Mouse (Mus musculus) T-helper 2 cell (primary cell): ENCODE data around the gene Lrp10.

Experiments
- in situ Hi-C: fragments of 300-600 bp; cut with MboI, MseI; formaldehyde crosslinking; loops from one replicate; pipeline ENCODE4 v1.15.1; 2025; ENCODE audit warnings: high pct_unique_total_duplicates

The Lrp10 gene

DNA sequence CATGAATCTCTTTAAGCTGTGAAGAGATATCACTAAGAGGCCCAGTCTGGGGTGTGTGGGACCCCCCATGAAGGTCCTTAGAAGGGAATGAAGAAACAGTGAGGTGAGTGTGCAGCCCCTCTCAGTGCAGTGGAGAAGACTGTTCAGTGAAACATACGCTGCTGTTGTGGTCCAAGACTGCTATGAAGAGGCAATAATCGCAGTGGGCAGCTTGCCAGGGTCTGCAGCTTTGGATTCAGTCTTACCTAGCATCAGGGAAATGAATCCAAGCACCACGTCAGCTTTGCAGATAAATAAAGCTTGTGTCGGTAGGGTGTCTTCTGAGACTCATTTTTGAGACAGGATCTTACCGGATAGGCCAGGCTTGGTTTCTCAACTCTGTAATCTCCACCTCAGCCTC is 8.7 kb downstream of the Lrp10 start:
- in situ Hi-C loops = no loop called here

DNA sequence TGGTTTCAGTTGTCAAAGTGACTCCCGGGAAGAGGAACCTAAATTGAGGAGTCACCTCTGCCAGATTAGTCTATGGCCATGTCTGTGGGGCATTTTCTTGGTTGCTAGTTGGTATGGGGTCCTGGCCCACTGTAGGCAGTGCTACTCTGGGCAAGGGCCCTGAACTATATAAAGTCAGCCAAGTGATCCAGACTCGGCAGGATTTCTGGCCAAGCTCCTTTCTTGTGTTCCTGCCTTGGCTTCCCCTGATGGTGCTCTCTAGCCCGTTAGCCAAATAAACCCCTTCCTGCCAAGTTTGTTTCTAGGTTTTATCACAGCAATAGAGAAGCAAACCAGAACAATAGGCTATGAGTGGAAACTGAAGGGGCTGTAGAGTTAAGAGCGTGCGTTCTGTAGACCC is 10.8 kb downstream of the Lrp10 start:
- in situ Hi-C loops = no loop called here

- in situ Hi-C loops = no loop called here
These were observed 12.3 kb downstream of the Lrp10 start, which contains the start of gene Rem2 for GRCm38 (mm10) chr14:54475941-54476844. Gene Rem2, plus strand, starts transcription at chr14:54476100.

GRCm38 (mm10) chr14:54477172-54477909 is 13.4 kb downstream of the Lrp10 start:
- in situ Hi-C loops = no loop called here

GRCm38 (mm10) chr14:54479451-54479920 is 15.5 kb downstream of the Lrp10 start:
- in situ Hi-C loops = no loop called here

DNA sequence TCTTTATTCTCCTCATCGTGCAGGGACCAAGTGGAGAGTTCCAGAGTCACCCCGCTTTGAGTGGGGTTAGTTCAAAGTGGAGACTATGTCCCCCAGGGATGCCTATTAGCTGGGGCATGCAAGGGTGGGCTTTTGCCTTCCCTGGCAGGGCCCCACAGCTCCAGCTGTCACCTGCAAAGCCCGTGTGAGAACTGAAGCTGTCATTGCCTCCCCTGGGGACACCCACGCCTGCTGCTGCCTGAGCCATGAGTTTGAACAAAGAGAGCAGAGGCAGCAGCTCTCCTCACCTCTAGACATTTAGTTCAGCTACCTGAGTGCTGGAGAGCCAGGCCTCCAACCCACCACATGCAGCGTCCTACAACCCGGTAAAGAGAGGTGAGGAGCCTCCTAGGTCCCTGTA is 16.7 kb downstream of the Lrp10 start:
- in situ Hi-C loops = no loop called here

DNA sequence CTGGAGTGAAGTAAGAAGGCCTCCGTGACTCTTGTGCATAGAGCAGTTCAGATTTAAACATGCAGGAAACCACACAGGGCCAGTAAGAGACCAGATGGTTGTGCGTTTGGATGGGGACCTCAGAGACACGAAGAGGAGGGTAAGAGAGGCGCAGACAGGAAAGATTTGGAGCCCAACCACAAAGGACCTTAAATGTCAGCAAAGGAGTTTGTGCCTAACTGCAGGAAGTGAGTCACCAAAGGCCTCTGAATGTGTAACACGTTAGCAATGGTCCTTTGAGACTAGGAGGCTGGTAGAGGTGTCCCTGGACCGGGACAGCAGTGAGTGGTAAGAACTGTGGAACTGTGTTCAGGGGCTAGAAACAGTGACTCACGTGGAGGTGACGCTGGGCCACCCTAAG is 17.5 kb downstream of the Lrp10 start:
- in situ Hi-C loops = no loop called here

DNA sequence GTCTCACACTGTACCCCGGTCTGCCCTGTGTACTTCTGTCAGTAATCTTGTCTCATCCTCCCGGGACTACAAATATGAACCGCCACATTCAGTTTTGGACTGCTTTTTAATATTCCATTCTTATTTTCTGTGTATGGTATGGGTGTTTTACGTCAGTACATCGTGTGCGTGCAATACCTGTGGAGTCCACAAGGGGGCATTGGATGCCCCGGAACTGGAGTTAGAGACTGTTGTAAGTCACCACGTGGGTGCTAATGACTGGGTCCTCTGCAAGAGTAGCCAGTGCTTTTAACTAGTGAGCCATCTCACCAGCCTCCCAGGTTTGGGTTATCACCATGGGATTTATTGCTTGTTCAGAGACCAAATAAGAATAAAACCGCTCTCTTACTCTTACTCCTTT is 18.6 kb downstream of the Lrp10 start:
- in situ Hi-C loops = no loop called here

GRCm38 (mm10) chr14:54485899-54486298 is 22.0 kb downstream of the Lrp10 start:
- in situ Hi-C loops = no loop called here

- in situ Hi-C loops = no loop called here
These were observed 23.8 kb downstream of the Lrp10 start for GRCm38 (mm10) chr14:54487732-54488131.

- in situ Hi-C loops = no loop called here
These were observed 24.4 kb downstream of the Lrp10 start for GRCm38 (mm10) chr14:54488350-54488749.

- in situ Hi-C loops = no loop called here
These were observed 28.6 kb downstream of the Lrp10 start for GRCm38 (mm10) chr14:54492345-54493131.

DNA sequence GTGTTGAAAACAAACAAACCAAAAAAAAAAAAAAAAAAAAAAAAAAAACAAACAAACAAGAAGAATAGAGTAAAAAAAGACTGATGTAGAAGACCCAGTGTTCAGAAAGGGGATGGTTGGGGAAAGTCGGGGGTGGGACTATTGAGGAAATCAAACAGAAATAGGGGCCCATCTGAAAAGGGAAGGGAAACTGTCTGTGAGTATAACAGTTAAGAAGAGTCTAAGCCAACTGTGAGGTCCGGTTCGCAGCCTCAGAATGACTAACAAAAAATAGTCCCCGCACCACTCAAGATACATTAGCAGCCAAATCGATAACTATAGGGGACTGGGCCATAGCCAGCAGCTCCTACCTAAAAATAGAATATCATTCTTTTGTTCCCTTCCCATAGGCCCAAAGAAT is 29.3 kb downstream of the Lrp10 start:
- in situ Hi-C loops = no loop called here

DNA sequence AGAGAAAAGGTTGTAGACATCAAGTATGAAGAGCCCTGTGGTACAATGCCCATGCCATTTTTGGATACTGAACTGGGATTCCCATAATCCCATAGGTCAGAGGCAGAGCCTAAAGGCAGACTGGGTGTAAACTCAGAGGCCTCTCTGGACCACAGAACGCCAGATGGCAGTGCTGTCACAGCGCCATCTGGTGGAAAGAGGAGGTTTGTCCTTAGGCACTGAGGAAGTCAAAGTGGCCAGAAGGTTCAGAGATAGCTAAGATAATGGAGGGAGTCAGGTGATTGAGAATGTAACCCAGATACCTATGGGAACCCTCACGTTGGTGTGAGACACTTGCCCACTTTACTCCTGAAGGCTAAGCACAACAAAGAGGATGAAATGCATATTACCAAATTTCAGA is 30.3 kb downstream of the Lrp10 start:
- in situ Hi-C loops = no loop called here

DNA sequence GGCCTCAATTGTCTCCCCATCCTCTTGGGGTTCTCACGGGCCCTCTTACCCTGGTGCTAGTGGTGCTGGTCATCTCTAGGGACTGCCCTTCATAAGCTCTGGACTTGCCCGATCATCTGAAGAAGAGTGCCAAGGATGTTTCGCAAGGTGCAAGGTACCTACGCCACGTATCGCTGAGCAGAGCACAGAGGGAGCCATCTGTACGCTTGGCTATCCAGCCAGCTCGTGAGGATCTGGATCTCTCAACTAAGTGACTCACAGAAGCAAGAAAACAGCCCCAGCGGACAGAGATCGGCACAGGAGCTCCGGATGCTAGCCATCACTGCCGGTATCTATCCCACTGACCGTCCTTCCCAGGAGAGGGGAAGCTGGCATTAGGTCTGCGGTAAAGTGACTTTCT is 32.8 kb downstream of the Lrp10 start:
- in situ Hi-C loops = no loop called here

- in situ Hi-C loops = no loop called here
These were observed 35.4 kb downstream of the Lrp10 start for GRCm38 (mm10) chr14:54499330-54499729.

GRCm38 (mm10) chr14:54501365-54501764 is 37.4 kb downstream of the Lrp10 start:
- in situ Hi-C loops = no loop called here

- in situ Hi-C loops = no loop called here
These were observed 39.2 kb downstream of the Lrp10 start for GRCm38 (mm10) chr14:54503092-54503491.

DNA sequence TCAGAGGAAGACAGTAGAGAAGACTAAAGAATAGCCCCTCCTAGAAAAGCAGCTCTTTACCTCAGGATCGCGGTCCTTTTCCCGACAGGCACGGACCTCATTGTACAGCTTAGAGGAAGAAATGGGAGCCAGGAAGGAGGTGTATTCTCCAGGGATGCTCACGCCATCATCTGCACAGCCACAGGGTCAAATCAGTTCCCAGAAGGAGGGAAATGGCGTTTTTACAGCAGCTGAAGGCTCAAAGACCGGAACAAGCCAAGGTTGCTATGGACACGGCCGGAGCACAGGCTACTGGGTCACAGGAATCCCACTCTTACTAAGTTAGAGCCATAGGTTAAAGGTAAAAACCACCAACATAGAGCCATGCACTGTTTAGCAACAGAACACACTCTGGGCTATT is 45.8 kb downstream of the Lrp10 start:
- in situ Hi-C loops = no loop called here

GRCm38 (mm10) chr14:54516710-54517310 is 52.9 kb downstream of the Lrp10 start:
- in situ Hi-C loops = no loop called here
